Mouse (Mus musculus) liver, embryonic 14.5 days (tissue): ENCODE results near the gene Slc35d2. TPM values are rescaled to one million over a fixed set of nuclear protein-coding genes. Genes with fewer than 3 reads are reported as not detected.

Experiments used
- ATAC-seq: fragments of 200-750 bp; cut with Nextera tagmentation; 2 replicates; pipeline ENCODE4 v1.8.0; 2017; ENCODE audit warnings: moderate number of reproducible peaks, mild to moderate bottlenecking, moderate library complexity; ENCODE audit not compliant: insufficient read depth
- DNase-seq, 3 experiments: peaks; one replicate each; pipeline ENCODE4 v3.0.0-alpha.2; 2012 to 2013; ENCODE audit warnings: low read depth in 3 of 3, low spot score in 3 of 3
- H3K27ac ChIP-seq: fragments of 300-500 bp; sonication (generic); 2 replicates; pipeline ENCODE4 v1.5.1; 2014; ENCODE audit warnings: moderate library complexity, mild to moderate bottlenecking, control low read depth, inconsistent platforms
- H3K27me3 ChIP-seq: fragments of 300-500 bp; sonication (generic); 2 replicates; pipeline ENCODE4 v1.6.1; 2014; ENCODE audit warnings: mild to moderate bottlenecking, low read length, moderate library complexity; ENCODE audit not compliant: control insufficient read depth, insufficient read depth
- H3K36me3 ChIP-seq: fragments of 300-500 bp; sonication (generic); replicated peaks from 2 replicates; pipeline ENCODE4 v1.6.1; 2014; ENCODE audit warnings: low read depth; ENCODE audit not compliant: control insufficient read depth, insufficient read depth
- H3K4me1 ChIP-seq, 2 experiments: fragments of 200-500 bp in 1 of 2; fragments of 300-500 bp in 1 of 2; sonication (generic) in 1 of 2; replicated peaks; 2 replicates each; pipeline ENCODE4 v1.6.1; 2012 to 2014; ENCODE audit warnings: antibody characterized with exemption in 1 of 2, inconsistent platforms in 1 of 2, low read length in 1 of 2; ENCODE audit not compliant: control insufficient read depth in 2 of 2, insufficient read depth in 2 of 2
- H3K4me2 ChIP-seq: fragments of 300-500 bp; sonication (generic); 2 replicates; pipeline ENCODE4 v1.6.1; 2014; ENCODE audit warnings: low read depth, mild to moderate bottlenecking, control low read depth, moderate library complexity
- H3K4me3 ChIP-seq, 2 experiments: fragments of 200-500 bp in 1 of 2; fragments of 300-500 bp in 1 of 2; sonication (generic) in 1 of 2; 2 replicates each; pipeline ENCODE4 v1.5.1; 2012 to 2014; ENCODE audit warnings: low read depth in 2 of 2, low read length in 2 of 2, mild to moderate bottlenecking in 2 of 2, control low read depth in 1 of 2, inconsistent platforms in 1 of 2, moderate library complexity in 1 of 2; ENCODE audit not compliant: insufficient read depth in 1 of 2
- H3K9ac ChIP-seq: fragments of 300-500 bp; sonication (generic); replicated peaks from 2 replicates; pipeline ENCODE4 v1.6.1; 2014; ENCODE audit warnings: mild to moderate bottlenecking, control low read depth, moderate library complexity
- H3K9me3 ChIP-seq: fragments of 300-500 bp; sonication (generic); 2 replicates; pipeline ENCODE4 v1.6.1; 2016; ENCODE audit warnings: low read length, mixed read lengths; ENCODE audit not compliant: control insufficient read depth
- CTCF ChIP-seq: IDR thresholded peaks from 2 replicates; pipeline ENCODE4 v1.5.1; 2016; ENCODE audit warnings: antibody characterized with exemption, low read depth, control low read depth
- EP300 ChIP-seq: IDR thresholded peaks from 2 replicates; pipeline ENCODE4 v1.6.1; 2016; ENCODE audit warnings: antibody characterized with exemption, low read depth
- WGBS: fragments of 180-500 bp; shearing (Covaris S2); extraction: QIAGEN DNeasy Blood & Tissue Kit; methylation state at CpG from one replicate; pipeline ENCODE4 v1.1.7; 2014; ENCODE audit not compliant: insufficient replicate concordance; 5-methylcytosine and 5-hydroxymethylcytosine counted together
- polyA plus RNA-seq, 2 experiments: library from polyadenylated mRNA; depleted of rRNA in 1 of 2; stranded (reverse) in 1 of 2; unstranded in 1 of 2; fragments of >200 nt; fragmentation: Nextera tagmentation in 1 of 2; extraction: Ambion mirVana in 1 of 2; gene quantifications; 2 replicates each; pipeline versions ENCODE4 v1.2.1 to v1.2.3; 2012 to 2014

Slc35d2 gene
- polyA plus RNA-seq (2012; rRNA removed) (3.3 and 3.7 TPM in 2 replicates), polyA plus RNA-seq (2014; fragmentation: Nextera tagmentation; extraction: Ambion mirVana) (6.7 and 7.2 TPM in 2 replicates)

- H3K27ac ChIP-seq = no peak within 1 kb of the TSS; the same call in 1 of the 2 replicates
- H3K4me3 ChIP-seq = peak within 1 kb of the TSS; percentile 60 to 80
Observed at GRCm38 (mm10) chr13:64128858-64129615, at the start of gene Slc35d2. Gene Slc35d2, minus strand, starts transcription at chr13:64129368.

GRCm38 (mm10) chr13:64178000-64178399, 48.8 kb upstream of the Slc35d2 start:
- Histone ChIP-seq H3K27ac (no peak overlapping the region), H3K9me3 (no peaks in the 10 kb centered on the region), H3K9ac (no peak overlapping the region), H3K4me2 (no peak overlapping the region), H3K27me3 (no peaks in the 10 kb centered on the region), H3K4me1 (peaks cover 0 to 2% of the 10 kb centered on the region in 2 experiments; a peak in 1 of 4 replicates), H3K4me3 (no peak overlapping the region), H3K36me3 (no peaks in the 10 kb centered on the region)
- 66% methylated on average over 7 of the region's 7 CpGs for WGBS
- DNase-seq (no peak), ATAC-seq (no peak)
- TF ChIP-seq CTCF (no peak), EP300 (no peak)

More at GRCm38 (mm10) chr13:64128858-64129615, at the start of gene Slc35d2:
- WGBS = 6% methylated on average over 44 of the region's 44 CpGs
- H3K36me3 ChIP-seq = peaks cover 13% of the 10 kb centered on the region
- H3K4me1 ChIP-seq = peaks cover 0 to 10% of the 10 kb centered on the region in 2 experiments; a peak in 2 of 4 replicates
- H3K9ac ChIP-seq = peak within 1 kb of the TSS; percentile 61
- ATAC-seq = peak; percentile 76
- no peak for TF ChIP-seq CTCF
- TF ChIP-seq EP300 = no peak
- H3K9me3 ChIP-seq = no peaks in the 10 kb centered on the region
- peak within 1 kb of the TSS; percentile 70 for H3K4me2 ChIP-seq
- DNase-seq = peak in 1 of 3 experiments; percentile 22
- H3K27me3 ChIP-seq = no peaks in the 10 kb centered on the region

GRCm38 (mm10) chr13:64169746-64170145, 40.6 kb upstream of the Slc35d2 start:
- Histone ChIP-seq H3K4me2 (no peak overlapping the region), H3K9ac (no peak overlapping the region), H3K27me3 (no peaks in the 10 kb centered on the region), H3K9me3 (no peaks in the 10 kb centered on the region), H3K27ac (no peak overlapping the region), H3K36me3 (no peaks in the 10 kb centered on the region), H3K4me1 (no peaks in the 10 kb centered on the region), H3K4me3 (no peak overlapping the region)
- no peak for ATAC-seq
- WGBS = 92% methylated on average over 25 of the region's 25 CpGs
- no peak for DNase-seq
- TF ChIP-seq CTCF (no peak), EP300 (no peak)

GRCm38 (mm10) chr13:64163147-64163715, 34.1 kb upstream of the Slc35d2 start:
- WGBS = 55% methylated on average over 13 of the region's 13 CpGs
- no peaks in the 10 kb centered on the region for H3K9me3 ChIP-seq
- DNase-seq (no peak), ATAC-seq (no peak)
- TF ChIP-seq EP300 = no peak
- no peak for TF ChIP-seq CTCF
- no peaks in the 10 kb centered on the region for H3K36me3 ChIP-seq
- H3K4me3 ChIP-seq = peak overlapping the region; percentile 58 to 67; a peak in 3 of 4 replicates
- H3K4me1 ChIP-seq = peaks cover 5 to 13% of the 10 kb centered on the region in 2 experiments; a peak in 3 of 4 replicates
- peaks cover 9% of the 10 kb centered on the region for H3K27me3 ChIP-seq
- no peak overlapping the region for H3K9ac ChIP-seq
- H3K4me2 ChIP-seq = peak overlapping the region; percentile 98
- no peak overlapping the region for H3K27ac ChIP-seq

- Histone ChIP-seq H3K36me3 (no peaks in the 10 kb centered on the region), H3K9ac (peak overlapping the region; percentile 58), H3K9me3 (no peaks in the 10 kb centered on the region), H3K27ac (no peak overlapping the region), H3K4me3 (peak overlapping the region; percentile 58 to 67), H3K4me2 (peak overlapping the region; percentile 98), H3K27me3 (peaks cover 14% of the 10 kb centered on the region), H3K4me1 (peaks cover 5 to 13% of the 10 kb centered on the region in 2 experiments; a peak in 3 of 4 replicates)
- 13% methylated on average over 14 of the region's 14 CpGs for WGBS
- TF ChIP-seq EP300 (no peak), CTCF (no peak)
- ATAC-seq = no peak
- no peak for DNase-seq
Observed at GRCm38 (mm10) chr13:64162626-64163025, 33.5 kb upstream of the Slc35d2 start.
